Mouse (Mus musculus): ENCODE measurements at regions not wholly inside any gene's neighbourhood (a gene's known extent, or its start where the extent isn't known, plus 50 kb on each side); places are given as distances from the start of the nearest gene placed in this dataset.

GRCm38 (mm10) chr14:62088174-62088573, 204.2 kb upstream of the Rnaseh2b start:
- DNase-seq: no peak

- no peak for DNase-seq
Measured at GRCm38 (mm10) chr14:62117532-62117931, 174.9 kb upstream of the Rnaseh2b start.

- DNase-seq: peak; percentile 56
Measured at GRCm38 (mm10) chr14:62118542-62118953, 173.8 kb upstream of the Rnaseh2b start.

GRCm38 (mm10) chr14:62128918-62129317, 163.5 kb upstream of the Rnaseh2b start:
- DNase-seq: no peak

GRCm38 (mm10) chr14:62132353-62132816, 160.0 kb upstream of the Rnaseh2b start:
- DNase-seq: no peak

GRCm38 (mm10) chr14:62137981-62138380, 154.4 kb upstream of the Rnaseh2b start:
- DNase-seq: no peak

GRCm38 (mm10) chr14:62144385-62145030, 147.9 kb upstream of the Rnaseh2b start:
- no peak for DNase-seq

GRCm38 (mm10) chr14:62157038-62157716, 135.2 kb upstream of the Rnaseh2b start:
- no peak for DNase-seq

- no peak for DNase-seq
Measured at GRCm38 (mm10) chr14:62159690-62160089, 132.7 kb upstream of the Rnaseh2b start.

- DNase-seq: peak; percentile 58
Measured at GRCm38 (mm10) chr14:62163120-62163796, 129.1 kb upstream of the Rnaseh2b start.

- DNase-seq: no peak
Measured at GRCm38 (mm10) chr14:62164918-62165317, 127.5 kb upstream of the Rnaseh2b start.

GRCm38 (mm10) chr14:62166006-62166405, 126.4 kb upstream of the Rnaseh2b start:
- DNase-seq: no peak

- no peak for DNase-seq
Measured at GRCm38 (mm10) chr14:62166596-62166995, 125.8 kb upstream of the Rnaseh2b start.

- DNase-seq: no peak
Measured at GRCm38 (mm10) chr14:62167090-62167489, 125.3 kb upstream of the Rnaseh2b start.

GRCm38 (mm10) chr14:62168711-62169110, 123.7 kb upstream of the Rnaseh2b start:
- DNase-seq: no peak

- DNase-seq: peak; percentile 69
Measured at GRCm38 (mm10) chr14:62170385-62170784, 122.0 kb upstream of the Rnaseh2b start.

GRCm38 (mm10) chr14:62171256-62172047, 120.9 kb upstream of the Rnaseh2b start:
- no peak for DNase-seq

GRCm38 (mm10) chr14:62173835-62174530, 118.4 kb upstream of the Rnaseh2b start:
- peak; percentile 86 for DNase-seq

GRCm38 (mm10) chr14:62175384-62176048, 116.9 kb upstream of the Rnaseh2b start:
- DNase-seq: peak; percentile 26

- DNase-seq: no peak
Measured at GRCm38 (mm10) chr14:62177509-62177908, 114.9 kb upstream of the Rnaseh2b start.

- DNase-seq: no peak
Measured at GRCm38 (mm10) chr14:62187360-62187759, 105.0 kb upstream of the Rnaseh2b start.
